Mouse (Mus musculus) embryonic fibroblast, embryonic 13.5 days (primary cell): ENCODE results near the gene Dtx1.

Experiments
- CTCF ChIP-seq: IDR thresholded peaks from 2 replicates; pipeline ENCODE4 v1.5.1; 2011; ENCODE audit warnings: mild to moderate bottlenecking, control low read depth, low read length, moderate library complexity, borderline replicate concordance; ENCODE audit not compliant: insufficient read depth
- POLR2A ChIP-seq: IDR thresholded peaks from 2 replicates; pipeline ENCODE4 v1.6.1; 2011; ENCODE audit warnings: low read depth, mild to moderate bottlenecking, control low read depth, low read length, moderate library complexity

- TF ChIP-seq POLR2A: no peak
- no peak for TF ChIP-seq CTCF
Observed at GRCm38 (mm10) chr5:120685678-120686077, 26.0 kb downstream of the Dtx1 start.
